In genomic region chr15:5236538-5236937, GRCm38 (mm10) we compare ENCODE assay signal across 9 mouse cellular contexts. TPM values are rescaled to one million over a fixed set of nuclear protein-coding genes. Genes with fewer than 3 reads are reported as not detected.
A peak's percentile ranks its signal among the peaks of the same experiment; 100 is the strongest.
DNase-seq lines count a peak whose midpoint lies in the region; ATAC-seq and TF ChIP-seq lines count a peak whose summit lies in the region.
"Had no signal": no experiment of that assay in that cellular context is flagged by ENCODE, and none has a peak within 500 bp of the region (broad histone marks: within the 10 kb centered on the region; RNA-seq: fewer than 3 reads in every experiment).

No protein-coding gene starts in this region.

- WGBS in forebrain, postnatal 0 days: 14% methylated on average over 6 of the region's 6 CpGs
- WGBS in hindbrain, postnatal 0 days: 16% methylated on average over 6 of the region's 6 CpGs

- intact Hi-C loops in left cerebral cortex, postnatal 10 days (cut with DNase I): loop anchor here (2.0 to 5.0 kb wide), 3 partner anchors 680 to 971 kb away; no protein-coding TSS in a partner anchor

- peak; percentile 85 for DNase-seq in T-cell, adult 2 months (ENCODE audit: low spot score)
- DNase-seq in cerebellum, adult 18-20 months: peak; percentile 71 to 76
- peak; percentile 85 for DNase-seq in forebrain, postnatal 0 days
- DNase-seq in hindbrain, postnatal 0 days (ENCODE audit: low spot score): peak; percentile 89
- DNase-seq in left cerebral cortex, postnatal 10 days (ENCODE audit: extremely low spot score in 1 of 2, low spot score in 2 of 2): peak; percentile 68 to 82
- peak; percentile 76 for DNase-seq in mesoderm, embryonic 11.5 days (ENCODE audit: low read depth, low spot score)
- DNase-seq in right cerebral cortex, postnatal 14 days: peak; percentile 83
- peak; percentile 82 for DNase-seq in urinary bladder, postnatal 25 days (ENCODE audit: low spot score)

- peak; percentile 79 for ATAC-seq in forebrain, postnatal 0 days
- peak; percentile 85 for ATAC-seq in hindbrain, postnatal 0 days

- peaks cover 5% of the 10 kb centered on the region; the same call in 1 of the 2 replicates for H3K27me3 ChIP-seq in forebrain, postnatal 0 days (ENCODE audit: insufficient read depth, low read length)
- H3K27me3 ChIP-seq in hindbrain, postnatal 0 days (ENCODE audit: insufficient read depth, low read length): no peaks in the 10 kb centered on the region

- TF ChIP-seq CTCF in forebrain, postnatal 0 days (IDR thresholded peaks at IDR 0.05; ENCODE audit: low read depth): peak; percentile 95
- peak; percentile 97 for TF ChIP-seq CTCF in hindbrain, postnatal 0 days (IDR thresholded peaks at IDR 0.05; ENCODE audit: low read depth)

- no peak overlapping the region for H3K9ac ChIP-seq in forebrain, postnatal 0 days
- H3K9ac ChIP-seq in hindbrain, postnatal 0 days (replicated peaks; ENCODE audit: low read length): no peak overlapping the region
- H3K9ac ChIP-seq: lung, embryonic 15.5 days had no signal

- H3K27ac ChIP-seq in forebrain, postnatal 0 days (ENCODE audit: low read depth, low read length): no peak overlapping the region
- H3K27ac ChIP-seq in hindbrain, postnatal 0 days: no peak overlapping the region
- H3K27ac ChIP-seq: lung, embryonic 15.5 days had no signal

- H3K36me3 ChIP-seq in forebrain, postnatal 0 days (ENCODE audit: insufficient read depth): no peaks in the 10 kb centered on the region
- H3K36me3 ChIP-seq in hindbrain, postnatal 0 days (ENCODE audit: insufficient read depth, low read length): no peaks in the 10 kb centered on the region
- H3K36me3 ChIP-seq: lung, embryonic 15.5 days had no signal

- H3K4me3 ChIP-seq in forebrain, postnatal 0 days (ENCODE audit: low read depth, low read length): no peak overlapping the region
- H3K4me3 ChIP-seq in hindbrain, postnatal 0 days (ENCODE audit: low read length): no peak overlapping the region
- H3K4me3 ChIP-seq: lung, embryonic 15.5 days had no signal

- no peaks in the 10 kb centered on the region for H3K9me3 ChIP-seq in forebrain, postnatal 0 days (ENCODE audit: low read length)
- H3K9me3 ChIP-seq in hindbrain, postnatal 0 days (ENCODE audit: low read length): no peaks in the 10 kb centered on the region
- H3K9me3 ChIP-seq: lung, embryonic 15.5 days had no signal

- H3K4me1 ChIP-seq in forebrain, postnatal 0 days (ENCODE audit: insufficient read depth): no peaks in the 10 kb centered on the region
- H3K4me1 ChIP-seq in hindbrain, postnatal 0 days (ENCODE audit: insufficient read depth, low read length): no peaks in the 10 kb centered on the region

- no peak overlapping the region for H3K4me2 ChIP-seq in forebrain, postnatal 0 days (ENCODE audit: low read depth)
- no peak overlapping the region for H3K4me2 ChIP-seq in hindbrain, postnatal 0 days (ENCODE audit: low read depth, low read length)
- H3K4me2 ChIP-seq: lung, embryonic 15.5 days had no signal

RNA-seq across cellular contexts. Expression of gene Ptger4, which starts 7.4 kb away (rescaled TPM):
- total RNA-seq in forebrain, postnatal 0 days (2014; rRNA removed): 1.5 and 2.7 TPM in 2 replicates
- polyA plus RNA-seq in forebrain, postnatal 0 days (2015; fragmentation: Nextera tagmentation; extraction: Ambion mirVana): 0.65 and 1.3 TPM in 2 replicates
- 4.7 and 4.9 TPM in 2 replicates for total RNA-seq in hindbrain, postnatal 0 days (2014; rRNA removed)
- 3.0 and 3.3 TPM in 2 replicates for polyA plus RNA-seq in hindbrain, postnatal 0 days (2015; fragmentation: Nextera tagmentation; extraction: Ambion mirVana)
- 1 to 10 TPM; 2.4 to 2.9 TPM for total RNA-seq in left cerebral cortex, postnatal 10 days (2021)

RNA-seq across cellular contexts. Expression of gene Ttc33, which starts 51.2 kb away (rescaled TPM):
- 47.3 and 50.0 TPM in 2 replicates for total RNA-seq in forebrain, postnatal 0 days (2014; rRNA removed)
- 42.7 and 50.8 TPM in 2 replicates for polyA plus RNA-seq in forebrain, postnatal 0 days (2015; fragmentation: Nextera tagmentation; extraction: Ambion mirVana)
- 21.3 TPM in 2 replicates for total RNA-seq in hindbrain, postnatal 0 days (2014; rRNA removed)
- polyA plus RNA-seq in hindbrain, postnatal 0 days (2015; fragmentation: Nextera tagmentation; extraction: Ambion mirVana): 39.3 and 44.9 TPM in 2 replicates
- 10 to 100 TPM; 47.3 to 47.8 TPM for total RNA-seq in left cerebral cortex, postnatal 10 days (2021)
